Mouse (Mus musculus): ENCODE data around the gene Igsf3.

The Igsf3 gene

DNA sequence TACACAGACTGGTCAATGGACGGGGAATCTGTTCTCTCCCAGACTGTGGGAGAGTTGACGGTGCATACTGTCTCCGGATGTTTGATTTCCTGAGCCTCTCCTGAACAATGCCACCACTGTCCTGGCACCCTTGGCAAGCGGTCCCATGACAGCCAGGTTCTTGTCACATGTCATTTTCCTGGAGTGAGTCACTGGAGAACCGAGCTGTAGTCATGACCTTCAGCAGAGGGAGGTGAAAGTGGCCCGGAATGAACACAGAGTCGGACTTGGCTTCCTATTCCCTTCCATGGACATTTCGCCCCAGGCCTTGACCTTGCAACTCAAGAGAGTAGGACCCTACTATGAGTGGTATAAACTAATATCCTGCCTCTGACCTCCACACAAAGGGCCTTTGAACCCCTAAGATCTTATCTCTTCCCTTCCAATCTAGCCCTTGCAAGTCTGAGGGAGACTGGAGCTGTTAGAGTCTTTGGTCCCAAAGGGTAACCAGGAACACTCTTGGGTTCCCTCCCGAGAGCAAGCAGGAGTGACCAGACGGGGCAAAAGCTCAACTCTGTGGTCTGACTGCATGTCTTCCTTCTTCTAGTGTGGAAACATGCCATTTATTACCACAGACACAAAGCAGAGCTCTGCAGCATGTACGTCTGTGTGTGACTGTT is 123.6 kb downstream of the Igsf3 start:
- in situ Hi-C loops (cut with MboI), result no loop called here

- in situ Hi-C loops (cut with MboI), result no loop called here
These were observed 124.7 kb downstream of the Igsf3 start for GRCm38 (mm10) chr3:101501611-101502010.

- in situ Hi-C loops (cut with MboI), result no loop called here
These were observed 125.3 kb downstream of the Igsf3 start for GRCm38 (mm10) chr3:101502086-101502760.

GRCm38 (mm10) chr3:101506179-101506578 is 129.3 kb downstream of the Igsf3 start:
- in situ Hi-C loops (cut with MboI), result no loop called here

- in situ Hi-C loops (cut with MboI), result no loop called here
These were observed 130.3 kb downstream of the Igsf3 start for GRCm38 (mm10) chr3:101506970-101507702.

DNA sequence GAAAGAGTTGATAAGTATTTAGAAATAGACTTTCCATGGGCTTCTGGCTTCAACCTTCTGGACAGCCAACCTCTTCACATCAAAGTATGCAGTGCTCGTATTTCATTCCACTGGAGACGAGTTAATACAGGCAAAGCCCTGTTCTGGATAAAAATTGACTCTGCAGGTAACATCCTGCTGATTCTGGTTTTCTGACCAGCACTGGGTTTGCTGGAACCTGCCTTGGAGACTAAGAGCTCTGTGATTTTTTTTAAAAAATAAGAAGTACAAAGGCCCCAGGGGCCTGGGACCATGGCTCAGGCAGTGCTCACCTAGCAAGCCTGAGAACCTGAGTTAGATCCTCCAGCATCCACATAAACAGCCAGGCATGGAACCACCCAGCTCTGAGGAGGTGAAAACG is 130.9 kb downstream of the Igsf3 start:
- in situ Hi-C loops (cut with MboI), result no loop called here

GRCm38 (mm10) chr3:101509707-101510544 is 133.0 kb downstream of the Igsf3 start:
- in situ Hi-C loops (cut with MboI), result no loop called here

DNA sequence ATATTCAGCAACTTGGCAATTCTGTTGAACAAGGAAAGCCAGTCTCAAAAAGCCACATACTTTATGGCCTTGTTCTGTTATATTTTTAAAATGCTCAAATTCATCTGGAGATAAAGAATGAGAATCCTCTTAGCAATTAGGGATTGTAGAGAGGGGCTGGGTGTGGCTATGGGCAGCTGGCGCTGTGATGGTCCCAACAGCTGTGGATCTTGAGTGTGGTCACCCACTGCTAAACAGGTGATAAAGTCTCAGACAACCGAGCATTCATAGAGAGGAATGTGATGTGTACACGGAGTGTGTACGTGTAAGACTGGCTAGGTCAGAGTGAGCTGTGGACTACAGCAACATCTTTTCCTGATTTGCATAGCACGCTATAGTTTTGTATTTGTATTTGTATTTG is 133.7 kb downstream of the Igsf3 start:
- in situ Hi-C loops (cut with MboI), result no loop called here

Measured in mature B cell (primary cell).